In the genomic region with DNA sequence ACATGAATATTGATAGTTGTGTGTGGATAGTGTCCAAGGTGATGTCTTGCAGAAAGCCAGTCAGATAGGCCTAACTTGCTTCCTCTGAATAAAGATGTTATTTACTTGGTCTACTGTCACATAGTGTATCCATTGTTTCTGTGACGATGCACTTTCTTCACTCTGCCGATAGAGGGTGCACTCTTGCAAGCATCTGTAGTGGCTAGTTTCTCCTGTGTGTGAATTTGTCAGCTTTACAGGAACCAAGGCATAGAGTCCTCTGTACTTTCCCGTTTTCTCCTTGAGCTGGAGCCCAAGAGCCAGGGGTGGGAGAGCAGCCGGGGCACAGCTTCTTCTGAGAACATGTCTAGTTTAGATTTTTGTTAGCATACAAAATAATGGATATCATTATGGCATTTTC, we compare ENCODE assay signal across 11 mouse cellular contexts. TPM values are rescaled to one million over a fixed set of nuclear protein-coding genes. Genes with fewer than 3 reads are reported as not detected.
A peak's percentile ranks its signal among the peaks of the same experiment; 100 is the strongest.
DNase-seq lines count a peak whose midpoint lies in the region; ATAC-seq and TF ChIP-seq lines count a peak whose summit lies in the region.
"Had no signal": no experiment of that assay in that cellular context is flagged by ENCODE, and none has a peak within 500 bp of the region (broad histone marks: within the 10 kb centered on the region; RNA-seq: fewer than 3 reads in every experiment).

No protein-coding gene starts in this region.

- intact Hi-C loops in left cerebral cortex, postnatal 14 days (cut with DNase I), result loop anchor here (2.0 kb wide), 1 partner anchor 48 kb away; no protein-coding TSS in a partner anchor

- no peaks in the 10 kb centered on the region for H3K4me1 ChIP-seq in cerebellum, adult 2 months (ENCODE audit: control insufficient read depth, insufficient read depth, low read length)

- H3K27me3 ChIP-seq in cerebellum, adult 2 months (ENCODE audit: control insufficient read depth, insufficient read depth, low read length), result no peaks in the 10 kb centered on the region

- no peak overlapping the region for H3K4me3 ChIP-seq in cerebellum, adult 2 months (replicated peaks; ENCODE audit: insufficient read depth, low read depth, low read length)

- ATAC-seq in megakaryocyte progenitor cell, adult 5-6 weeks (replicated peaks; ENCODE audit: poor library complexity), result peak; percentile 83

- no peak for TF ChIP-seq POLR2A in cerebellum, adult 2 months (IDR thresholded peaks at IDR 0.05; ENCODE audit: borderline replicate concordance, insufficient read depth, low read length)

- WGBS in cerebellum, adult 2 months, result 30% methylated on average over 4 of the region's 4 CpGs

- DNase-seq in cerebellum, adult 2 months, result no peak
- DNase-seq in cerebellum, adult 11-12 months, result no peak
- peak; percentile 37 to 64 for DNase-seq in left cerebral cortex, postnatal 14 days (ENCODE audit: low spot score in 2 of 2)
- DNase-seq in left cerebral cortex, adult 8-10 months (ENCODE audit: low spot score in 2 of 2), result no peak
- peak; percentile 23 for DNase-seq in c-Kit-positive CD71-positive TER-119-negative erythroid progenitor cells, embryonic 14.5 days (ENCODE audit: low read depth)
- DNase-seq in adrenal gland, postnatal 14 days, result no peak
- no peak for DNase-seq in left cerebral cortex, adult 11 months (ENCODE audit: low spot score)

- TF ChIP-seq CTCF in cerebellum, adult 2 months (IDR thresholded peaks at IDR 0.05; ENCODE audit: borderline replicate concordance, insufficient read depth, low read depth, low read length), result peak; percentile 57; the same call in 1 of the 2 replicates

- H3K27ac ChIP-seq in cerebellum, adult 2 months (ENCODE audit: insufficient read depth, low read length), result no peak overlapping the region
- H3K27ac ChIP-seq: macrophage had no signal

RNA-seq across cellular contexts. Expression of gene Calhm2, which starts 17.0 kb away (rescaled TPM):
- 1.3 and 1.4 TPM in 2 replicates for polyA plus RNA-seq in cerebellum, adult 2 months (2012; rRNA removed)
- 1 to 10 TPM; 4.9 to 5.6 TPM for total RNA-seq in left cerebral cortex, postnatal 14 days (2021)
- total RNA-seq in left cerebral cortex, adult 8-10 months (2022), result 1 to 10 TPM; 4.4 to 6.6 (median 6.3) TPM
- 6.1 and 7.3 TPM in 2 replicates for total RNA-seq in megakaryocyte progenitor cell, adult 5-6 weeks (2015)
- 11.3 and 14.4 TPM in 2 replicates for total RNA-seq in megakaryocyte progenitor cell, adult 5-6 weeks (2017)
- total RNA-seq in adrenal gland, postnatal 14 days (2021), result 4.4 and 5.4 TPM in 2 replicates

RNA-seq across cellular contexts. Expression of gene Calhm1, which starts 23.0 kb away (rescaled TPM):
- not detected in 2 replicates for polyA plus RNA-seq in cerebellum, adult 2 months (2012; rRNA removed)
- total RNA-seq in left cerebral cortex, postnatal 14 days (2021), result not detected
- total RNA-seq in left cerebral cortex, adult 8-10 months (2022), result not detected
- not detected in 2 replicates for total RNA-seq in megakaryocyte progenitor cell, adult 5-6 weeks (2015)
- not detected in 2 replicates for total RNA-seq in megakaryocyte progenitor cell, adult 5-6 weeks (2017)
- not detected in 2 replicates for total RNA-seq in adrenal gland, postnatal 14 days (2021)
- total RNA-seq: heart, adult 18-20 months had no signal
- polyA plus RNA-seq: macrophage; testis, adult 2 months had no signal

RNA-seq across cellular contexts. Expression of gene Pdcd11, which starts 30.5 kb away (rescaled TPM):
- polyA plus RNA-seq in cerebellum, adult 2 months (2012; rRNA removed), result 16.2 and 16.6 TPM in 2 replicates
- 10 to 100 TPM; 15.0 to 15.3 TPM for total RNA-seq in left cerebral cortex, postnatal 14 days (2021)
- 10 to 100 TPM; 14.8 to 15.9 (median 15.3) TPM for total RNA-seq in left cerebral cortex, adult 8-10 months (2022)
- 9.0 and 12.6 TPM in 2 replicates for total RNA-seq in megakaryocyte progenitor cell, adult 5-6 weeks (2015)
- 23.0 and 27.4 TPM in 2 replicates for total RNA-seq in megakaryocyte progenitor cell, adult 5-6 weeks (2017)
- total RNA-seq in adrenal gland, postnatal 14 days (2021), result 23.4 and 24.5 TPM in 2 replicates

RNA-seq across cellular contexts. Expression of gene Usmg5, which starts 30.6 kb away (rescaled TPM):
- polyA plus RNA-seq in cerebellum, adult 2 months (2012; rRNA removed), result 977 and 998 TPM in 2 replicates
- 100 to 1,000 TPM; 844 to 869 TPM for total RNA-seq in left cerebral cortex, postnatal 14 days (2021)
- 100 to 1,000 TPM; 772 to 821 (median 786) TPM for total RNA-seq in left cerebral cortex, adult 8-10 months (2022)
- total RNA-seq in megakaryocyte progenitor cell, adult 5-6 weeks (2015), result 483 and 581 TPM in 2 replicates
- total RNA-seq in megakaryocyte progenitor cell, adult 5-6 weeks (2017), result 452 and 544 TPM in 2 replicates
- 939 and 985 TPM in 2 replicates for total RNA-seq in adrenal gland, postnatal 14 days (2021)

RNA-seq across cellular contexts. Expression of gene Calhm3, which starts 36.5 kb away (rescaled TPM):
- polyA plus RNA-seq in cerebellum, adult 2 months (2012; rRNA removed), result not detected in 2 replicates
- total RNA-seq in left cerebral cortex, postnatal 14 days (2021), result not detected
- total RNA-seq in left cerebral cortex, adult 8-10 months (2022), result not detected
- not detected in 2 replicates for total RNA-seq in megakaryocyte progenitor cell, adult 5-6 weeks (2015)
- total RNA-seq in megakaryocyte progenitor cell, adult 5-6 weeks (2017), result not detected in 2 replicates
- not detected in 2 replicates for total RNA-seq in adrenal gland, postnatal 14 days (2021)
- total RNA-seq: heart, adult 18-20 months had no signal
- polyA plus RNA-seq: macrophage had no signal

Comparison
In these comparisons a context has a peak if more than half of its experiments do, and no peak if none do; other contexts are left out.
1. DNase-seq: peak in left cerebral cortex, postnatal 14 days (2 of 2) and c-Kit-positive CD71-positive TER-119-negative erythroid progenitor cells, embryonic 14.5 days (single experiment); none in cerebellum, adult 2 months (0 of 2), cerebellum, adult 11-12 months (single experiment), left cerebral cortex, adult 8-10 months (0 of 2), adrenal gland, postnatal 14 days (single experiment) and left cerebral cortex, adult 11 months (single experiment).